Mouse (Mus musculus) G1E-ER4 (cell line): ENCODE measurements around the gene Olfr739. TPM values are rescaled to one million over a fixed set of nuclear protein-coding genes. Genes with fewer than 3 reads are reported as not detected.

Experiments used
- GATA1 ChIP-seq: IDR thresholded peaks from one replicate; pipeline ENCODE4 v1.8.0; 2012; ENCODE audit warnings: low read length, inconsistent platforms
- polyA plus RNA-seq: library from polyadenylated mRNA; stranded (reverse); fragments of >175 nt; gene quantifications from 2 replicates; pipeline ENCODE4 v1.2.3, GENCODE M21; 2012

Olfr739 gene
- not detected in 2 replicates for polyA plus RNA-seq

GRCm38 (mm10) chr14:50418326-50418725 is at the start of gene Olfr739:
Gene Olfr739, plus strand, starts transcription at chr14:50418626.
- TF ChIP-seq GATA1, result no peak

- no peak for TF ChIP-seq GATA1
Observed at GRCm38 (mm10) chr14:50380863-50381262, 37.6 kb upstream of the Olfr739 start, which contains the start of gene Olfr736. Gene Olfr736, plus strand, starts transcription at chr14:50381163.

GRCm38 (mm10) chr14:50407268-50407667 is 11.2 kb upstream of the Olfr739 start, which contains the start of gene Olfr738:
Gene Olfr738, plus strand, starts transcription at chr14:50407568.
- no peak for TF ChIP-seq GATA1

GRCm38 (mm10) chr14:50445245-50445644 is 26.8 kb downstream of the Olfr739 start, which contains the start of gene Olfr740:
Gene Olfr740, plus strand, starts transcription at chr14:50445545.
- TF ChIP-seq GATA1, result no peak

- TF ChIP-seq GATA1, result no peak
Observed at GRCm38 (mm10) chr14:50472438-50472837, 54.0 kb downstream of the Olfr739 start, which contains the start of gene Olfr741. Gene Olfr741, plus strand, starts transcription at chr14:50472738.

Other genes with a start within 250 kb of the Olfr739 start
- not detected in 2 replicates for gene Olfr730, start 230.4 kb upstream of the Olfr739 start, polyA plus RNA-seq
- gene Olfr731, start 176.8 kb upstream of the Olfr739 start, polyA plus RNA-seq, result not detected in 2 replicates
- not detected in 2 replicates for gene Olfr732, start 134.4 kb upstream of the Olfr739 start, polyA plus RNA-seq
- not detected in 2 replicates for gene Olfr733, start 117.1 kb upstream of the Olfr739 start, polyA plus RNA-seq
- not detected in 2 replicates for gene Olfr734, start 91.9 kb upstream of the Olfr739 start, polyA plus RNA-seq
- not detected in 2 replicates for gene Olfr735, start 69.8 kb upstream of the Olfr739 start, polyA plus RNA-seq
- gene Tlr11, start 60.7 kb upstream of the Olfr739 start, polyA plus RNA-seq, result not detected in 2 replicates
- gene Olfr736, start 37.5 kb upstream of the Olfr739 start, polyA plus RNA-seq, result not detected in 2 replicates
- gene Olfr738, start 11.1 kb upstream of the Olfr739 start, polyA plus RNA-seq, result not detected in 2 replicates
- not detected in 2 replicates for gene Olfr740, start 26.9 kb downstream of the Olfr739 start, polyA plus RNA-seq
- gene Olfr741, start 54.1 kb downstream of the Olfr739 start, polyA plus RNA-seq, result not detected in 2 replicates
- gene Olfr742, start 85.0 kb downstream of the Olfr739 start, polyA plus RNA-seq, result not detected in 2 replicates
- gene Olfr743, start 103.2 kb downstream of the Olfr739 start, polyA plus RNA-seq, result not detected in 2 replicates
- not detected in 2 replicates for gene Olfr744, start 196.3 kb downstream of the Olfr739 start, polyA plus RNA-seq
- not detected in 2 replicates for gene Olfr745, start 220.8 kb downstream of the Olfr739 start, polyA plus RNA-seq
- gene Olfr746, start 228.5 kb downstream of the Olfr739 start, polyA plus RNA-seq, result not detected in 2 replicates